Mouse (Mus musculus) midbrain, embryonic 11.5 days (tissue): Measurements from ENCODE around the gene Zfp740. TPM values are rescaled to one million over a fixed set of nuclear protein-coding genes. Genes with fewer than 3 reads are reported as not detected.
A peak's percentile ranks its signal among the peaks of the same experiment; 100 is the strongest.

Experiments used
- ATAC-seq: fragments of 200-750 bp; cut with Nextera tagmentation; 2 replicates; pipeline ENCODE4 v1.8.0; 2017; ENCODE audit warnings: moderate TSS enrichment, moderate library complexity; ENCODE audit not compliant: low FRiP score
- DNase-seq: peaks from one replicate; pipeline ENCODE4 v3.0.0; 2015; ENCODE audit warnings: low spot score; ENCODE audit errors: missing footprints
- H3K27ac ChIP-seq: fragments of 300-500 bp; sonication (generic); 2 replicates; pipeline ENCODE4 v1.5.1; 2014; ENCODE audit warnings: low read depth, low read length
- H3K27me3 ChIP-seq: fragments of 300-500 bp; sonication (generic); 2 replicates; pipeline ENCODE4 v1.6.1; 2014; ENCODE audit warnings: mild to moderate bottlenecking, low read length, moderate library complexity, mixed read lengths; ENCODE audit not compliant: control insufficient read depth, insufficient read depth
- H3K36me3 ChIP-seq: fragments of 300-500 bp; sonication (generic); 2 replicates; pipeline ENCODE4 v1.6.1; 2014; ENCODE audit warnings: mild to moderate bottlenecking, low read length, moderate library complexity, mixed read lengths; ENCODE audit not compliant: control insufficient read depth, insufficient read depth
- H3K4me1 ChIP-seq: fragments of 300-500 bp; sonication (generic); 2 replicates; pipeline ENCODE4 v1.6.1; 2014; ENCODE audit warnings: low read length; ENCODE audit not compliant: control insufficient read depth, insufficient read depth
- H3K4me2 ChIP-seq: fragments of 300-500 bp; sonication (generic); 2 replicates; pipeline ENCODE4 v1.6.1; 2014; ENCODE audit warnings: mild to moderate bottlenecking, moderate library complexity
- H3K4me3 ChIP-seq: fragments of 300-500 bp; sonication (generic); 2 replicates; pipeline ENCODE4 v1.5.1; 2014; ENCODE audit warnings: low read depth, low read length
- H3K9ac ChIP-seq: fragments of 300-500 bp; sonication (generic); 2 replicates; pipeline ENCODE4 v1.6.1; 2014; ENCODE audit warnings: low read length
- H3K9me3 ChIP-seq: fragments of 300-500 bp; sonication (generic); 2 replicates; pipeline ENCODE4 v1.6.1; 2016; ENCODE audit warnings: low read length; ENCODE audit not compliant: control insufficient read depth
- WGBS: fragments of 180-500 bp; shearing (Covaris S2); extraction: QIAGEN DNeasy Blood & Tissue Kit; methylation state at CpG from one replicate; pipeline ENCODE4 v1.1.7; 2014; 5-methylcytosine and 5-hydroxymethylcytosine counted together
- polyA plus RNA-seq: library from polyadenylated mRNA; unstranded; fragments of >200 nt; fragmentation: Nextera tagmentation; extraction: Ambion mirVana; gene quantifications from 2 replicates; pipeline ENCODE4 v1.2.1, GENCODE M21; 2014

The Zfp740 gene
- polyA plus RNA-seq, 1 experiment from 2014 or later, result 61.1 TPM

DNA sequence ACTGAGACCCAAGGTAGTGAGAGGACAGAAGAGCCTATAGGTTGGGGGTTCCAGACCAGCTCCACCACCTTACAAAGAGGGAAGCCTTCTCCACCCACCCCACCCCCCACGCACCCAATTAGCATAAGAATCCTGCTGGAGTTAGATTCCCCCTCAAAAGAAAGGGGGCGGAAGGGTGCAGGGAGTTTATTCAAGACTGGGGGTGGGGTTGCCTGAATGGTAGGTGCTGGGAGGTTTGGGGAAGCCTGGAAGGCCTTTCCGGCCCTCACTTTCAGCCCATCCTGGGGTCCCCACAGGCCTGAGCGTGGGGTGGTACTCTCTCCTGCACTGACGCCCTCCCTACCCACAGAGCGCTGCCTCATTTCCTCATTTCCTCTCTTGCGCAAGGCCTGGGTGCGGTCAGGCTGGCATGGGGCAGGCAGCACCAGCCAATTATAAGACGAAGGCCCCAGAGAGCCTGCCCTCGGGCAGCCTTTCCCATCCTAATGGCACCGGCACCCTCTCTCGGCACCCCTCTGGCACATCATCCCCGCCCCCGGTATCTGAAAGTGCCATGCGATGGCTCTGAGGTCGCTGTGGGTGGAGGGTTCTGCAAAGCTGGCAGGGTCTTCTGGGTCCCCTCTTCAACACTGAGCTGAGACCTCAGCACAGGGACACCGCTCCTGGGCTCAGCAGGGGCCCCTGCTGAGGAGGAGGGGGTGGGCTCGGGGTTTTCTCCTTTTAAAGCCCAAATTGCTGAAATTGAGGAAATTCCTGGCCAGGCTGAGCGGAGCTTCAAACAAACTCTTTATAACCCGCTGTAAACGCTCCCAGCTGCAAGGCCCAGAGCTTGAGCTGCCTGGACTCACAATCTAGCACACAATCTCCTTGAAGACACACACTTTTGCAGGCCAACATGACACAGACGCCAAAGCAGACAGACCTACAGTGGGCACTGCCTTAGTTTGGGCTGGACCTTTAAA is 40.5 kb downstream of the Zfp740 start:
- Histone ChIP-seq H3K9me3 (no peaks in the 10 kb centered on the region), H3K27me3 (peaks cover 58% of the 10 kb centered on the region), H3K4me1 (peaks cover 21% of the 10 kb centered on the region), H3K27ac (no peak overlapping the region), H3K4me2 (no peak overlapping the region), H3K9ac (no peak overlapping the region), H3K36me3 (no peaks in the 10 kb centered on the region), H3K4me3 (no peak overlapping the region)
- ATAC-seq (no peak), DNase-seq (no peak)
- WGBS, result 7% methylated on average over 21 of the region's 22 CpGs

DNA sequence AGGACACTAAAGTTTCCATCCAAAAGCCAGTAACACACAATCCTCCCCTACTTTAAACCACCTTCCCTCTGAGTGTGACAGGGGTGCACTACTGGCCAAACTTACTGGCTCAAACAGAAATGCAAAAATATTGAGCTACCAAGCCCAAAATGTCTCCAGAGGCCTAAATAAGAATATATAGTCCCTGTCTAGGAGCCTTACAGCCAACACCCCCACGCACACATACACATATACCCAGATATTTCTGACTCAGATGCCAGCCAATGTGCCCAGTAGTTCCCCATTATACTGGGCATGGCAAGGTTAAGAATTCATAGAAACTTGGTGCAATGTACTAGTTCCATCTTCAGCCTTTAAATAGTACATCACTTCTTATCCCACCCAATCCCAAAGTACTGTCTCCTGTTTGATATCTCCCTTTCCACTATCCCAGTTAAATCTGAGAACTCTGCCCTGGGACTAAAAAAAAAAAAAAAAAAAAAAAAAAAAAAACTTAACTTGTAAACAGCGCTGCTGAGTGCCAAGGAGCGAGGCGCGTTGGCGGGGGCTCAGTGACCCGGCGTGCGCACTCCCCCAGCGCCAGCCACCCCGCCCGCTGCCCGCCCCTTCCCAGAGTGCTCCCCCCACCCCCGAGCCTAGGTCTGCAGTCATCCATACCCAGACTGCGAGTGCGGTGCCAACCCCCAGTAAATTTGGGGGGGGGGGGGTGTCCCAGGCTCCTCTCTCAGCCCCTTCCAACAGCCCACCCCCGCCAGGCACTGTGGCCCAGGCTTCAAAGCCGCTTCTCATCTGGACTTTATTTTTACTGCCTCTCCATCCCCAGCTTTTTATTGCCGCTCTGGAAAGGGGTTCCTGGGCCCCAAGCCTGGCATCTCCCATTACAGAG is 41.5 kb downstream of the Zfp740 start:
- Histone ChIP-seq H3K27me3 (peaks cover 66% of the 10 kb centered on the region), H3K9ac (no peak overlapping the region), H3K4me1 (peaks cover 26% of the 10 kb centered on the region), H3K4me3 (no peak overlapping the region), H3K36me3 (no peaks in the 10 kb centered on the region), H3K4me2 (peak overlapping the region; percentile 11; the same call in 1 of the 2 replicates), H3K27ac (no peak overlapping the region), H3K9me3 (no peaks in the 10 kb centered on the region)
- 7% methylated on average over 17 of the region's 19 CpGs for WGBS
- ATAC-seq, result no peak
- no peak for DNase-seq

GRCm38 (mm10) chr15:102245461-102245881 is 42.4 kb downstream of the Zfp740 start:
- H3K4me1 ChIP-seq, result peaks cover 26% of the 10 kb centered on the region
- H3K36me3 ChIP-seq, result no peaks in the 10 kb centered on the region
- H3K9me3 ChIP-seq, result no peaks in the 10 kb centered on the region
- peaks cover 72% of the 10 kb centered on the region for H3K27me3 ChIP-seq
- ATAC-seq (no peak), DNase-seq (no peak)
- peak overlapping the region; percentile 46; the same call in 1 of the 2 replicates for H3K9ac ChIP-seq
- 4% methylated on average over 14 of the region's 14 CpGs for WGBS
- peak overlapping the region; percentile 58 for H3K4me3 ChIP-seq
- H3K27ac ChIP-seq, result no peak overlapping the region
- H3K4me2 ChIP-seq, result peak overlapping the region; percentile 98

DNA sequence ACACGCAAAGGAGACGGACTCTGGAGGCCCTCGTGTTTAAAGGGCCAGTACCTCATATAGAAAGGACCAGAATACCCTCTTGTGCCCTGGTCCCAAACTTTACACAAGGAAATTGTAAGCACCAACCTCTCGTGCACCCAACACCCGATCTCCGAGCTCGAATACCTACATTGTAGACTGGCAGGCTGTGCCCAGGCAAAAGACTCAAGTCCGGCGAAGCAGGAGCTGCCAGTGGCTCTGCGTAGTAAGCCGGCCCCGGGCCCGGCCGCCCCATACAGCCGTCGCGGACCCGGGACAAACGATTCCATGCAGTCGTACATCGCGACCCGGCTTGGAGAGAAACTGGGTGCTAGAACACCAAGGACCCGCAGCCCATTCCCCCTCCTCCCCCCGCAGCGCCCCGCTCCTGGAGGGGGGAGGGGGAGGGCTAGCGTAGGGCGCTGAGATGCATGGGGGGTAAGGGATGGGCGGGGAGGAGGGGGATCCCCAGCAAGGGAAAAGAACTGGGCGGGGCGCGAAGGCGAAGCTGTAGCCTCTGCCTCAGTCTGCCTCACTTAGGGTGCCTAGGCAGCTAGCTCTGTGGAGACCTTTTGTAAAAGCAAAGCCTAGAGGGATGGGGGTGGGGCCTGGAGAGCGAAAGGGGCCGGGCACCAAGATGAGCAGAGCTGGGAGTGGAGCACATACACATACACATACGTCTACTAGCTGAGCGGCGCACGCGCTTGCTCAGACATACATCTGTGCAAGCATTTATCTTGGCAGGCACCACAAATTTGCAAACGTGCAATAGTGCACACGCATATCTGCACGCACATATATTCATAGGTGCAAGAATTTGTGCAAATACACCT is 43.1 kb downstream of the Zfp740 start:
- DNase-seq, result peak; percentile 95
- peak overlapping the region; percentile 98 for H3K4me2 ChIP-seq
- peak overlapping the region; percentile 58 for H3K4me3 ChIP-seq
- H3K27ac ChIP-seq, result no peak overlapping the region; the same call in 1 of the 2 replicates
- peaks cover 26% of the 10 kb centered on the region for H3K4me1 ChIP-seq
- H3K36me3 ChIP-seq, result no peaks in the 10 kb centered on the region
- WGBS, result under 1% methylated on average over 39 of the region's 44 CpGs
- peaks cover 72% of the 10 kb centered on the region for H3K27me3 ChIP-seq
- ATAC-seq, result peak; percentile 54; the same call in 1 of the 2 replicates
- H3K9me3 ChIP-seq, result no peaks in the 10 kb centered on the region
- H3K9ac ChIP-seq, result peak overlapping the region; percentile 46

DNA sequence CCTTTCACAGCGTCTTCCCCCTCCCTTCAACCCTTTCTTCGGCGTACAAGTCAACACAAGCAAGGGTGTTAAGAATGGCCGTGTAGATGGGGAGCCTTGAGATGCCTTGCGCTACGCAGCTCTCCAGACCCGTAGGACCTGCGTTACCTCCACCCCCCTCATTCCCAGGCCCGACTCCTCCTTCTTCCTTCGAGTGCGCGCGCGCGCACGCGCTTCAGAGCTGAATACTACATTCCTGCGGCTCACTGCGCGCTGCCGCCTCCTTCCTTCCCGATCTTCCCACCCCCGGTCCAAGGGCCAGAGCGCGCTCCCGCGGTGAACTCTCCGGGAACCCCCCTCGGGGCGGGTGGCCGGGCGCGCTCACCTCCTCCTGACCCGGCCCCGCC is 43.8 kb downstream of the Zfp740 start:
- H3K36me3 ChIP-seq, result no peaks in the 10 kb centered on the region
- peaks cover 69% of the 10 kb centered on the region for H3K27me3 ChIP-seq
- H3K4me3 ChIP-seq, result peak overlapping the region; percentile 58
- H3K9ac ChIP-seq, result peak overlapping the region; percentile 51
- peak; percentile 54 for ATAC-seq
- no peaks in the 10 kb centered on the region for H3K9me3 ChIP-seq
- H3K27ac ChIP-seq, result no peak overlapping the region
- peaks cover 26% of the 10 kb centered on the region for H3K4me1 ChIP-seq
- DNase-seq, result peak; percentile 98
- WGBS, result 0% methylated on average over 34 of the region's 35 CpGs
- H3K4me2 ChIP-seq, result peak overlapping the region; percentile 98

DNA sequence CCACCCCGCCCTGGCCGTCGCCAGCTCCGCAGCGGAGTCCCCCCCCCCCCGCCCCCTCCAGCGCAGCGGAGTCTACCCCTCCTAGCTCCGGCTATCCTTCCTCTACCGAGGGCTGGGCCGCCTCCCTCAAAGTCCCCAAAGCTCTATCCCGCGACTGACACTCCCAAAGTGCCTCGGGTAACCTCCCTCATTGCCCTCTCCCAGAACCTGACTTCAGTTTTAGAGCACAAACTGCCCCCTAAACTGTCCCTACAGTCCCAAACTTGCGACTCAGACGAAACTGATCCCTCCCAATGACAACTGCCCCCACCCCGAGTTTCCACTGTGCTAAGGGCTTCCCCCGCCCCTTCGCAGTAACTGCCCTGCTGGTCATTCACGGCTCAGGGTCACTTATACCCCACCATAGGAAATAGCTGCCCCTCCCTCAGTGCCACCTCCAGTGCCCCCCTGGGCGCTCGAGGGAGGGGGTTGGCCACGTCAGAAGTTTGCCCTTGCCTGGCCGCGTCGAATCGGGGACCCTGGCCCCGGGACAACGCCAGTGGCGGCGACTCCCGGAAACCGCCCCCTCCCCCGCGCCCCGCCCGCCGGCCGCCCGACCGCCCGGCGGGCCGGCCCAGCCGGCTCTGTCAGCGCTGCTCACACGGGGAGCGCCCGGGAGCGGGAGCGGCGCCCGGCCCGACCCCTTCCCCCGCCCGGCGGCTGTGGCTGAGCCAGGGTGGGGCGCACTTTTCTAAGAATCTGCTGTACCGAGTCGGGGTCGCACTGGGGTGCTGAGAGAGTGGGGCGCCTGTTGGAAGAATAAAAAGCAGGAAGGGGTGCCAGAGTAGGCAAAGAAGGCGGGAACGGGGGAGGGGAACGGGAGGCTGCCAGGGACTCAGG is 44.4 kb downstream of the Zfp740 start:
- Histone ChIP-seq H3K4me3 (peak overlapping the region; percentile 58), H3K9me3 (no peaks in the 10 kb centered on the region), H3K36me3 (no peaks in the 10 kb centered on the region), H3K9ac (peak overlapping the region; percentile 57), H3K4me1 (peaks cover 26% of the 10 kb centered on the region), H3K27ac (no peak overlapping the region), H3K4me2 (peak overlapping the region; percentile 98), H3K27me3 (peaks cover 69% of the 10 kb centered on the region)
- ATAC-seq, result peak; percentile 45
- DNase-seq, result peak; percentile 96
- WGBS, result 1% methylated on average over 37 of the region's 65 CpGs

DNA sequence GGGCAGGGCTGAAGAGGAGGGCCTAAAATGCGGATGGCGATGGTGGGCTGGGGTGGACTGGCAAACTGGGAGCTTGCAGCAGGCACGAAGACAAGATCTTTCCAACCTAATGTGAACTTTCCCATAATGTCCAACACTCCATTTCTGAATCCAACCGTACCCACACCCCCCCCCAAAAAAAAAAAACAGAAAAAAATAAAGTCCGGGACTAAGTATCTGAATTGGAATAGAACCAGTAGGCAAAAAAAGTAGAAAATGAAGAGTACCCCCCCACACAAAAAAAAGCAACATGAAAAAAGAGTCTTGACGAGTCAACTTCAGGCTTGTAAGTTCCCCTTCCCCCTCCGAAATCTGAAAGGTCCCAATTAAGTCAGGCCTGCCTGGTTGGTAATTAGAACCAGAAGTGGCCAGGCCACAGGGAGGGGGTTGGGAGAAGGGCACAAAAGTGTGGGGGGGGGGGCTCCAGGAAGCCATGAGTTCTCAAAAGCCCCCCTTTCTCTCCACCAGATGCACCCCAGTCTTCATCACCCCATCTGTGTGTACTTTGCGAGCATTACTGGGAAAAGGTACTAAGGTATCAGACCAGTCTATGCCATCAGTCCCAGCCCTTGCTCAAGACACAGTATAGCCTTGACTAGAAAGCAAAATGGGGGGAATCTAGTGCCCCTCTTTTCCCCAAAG is 45.2 kb downstream of the Zfp740 start:
- H3K4me2 ChIP-seq, result peak overlapping the region; percentile 98
- H3K4me1 ChIP-seq, result peaks cover 26% of the 10 kb centered on the region
- no peak overlapping the region for H3K27ac ChIP-seq
- H3K9me3 ChIP-seq, result no peaks in the 10 kb centered on the region
- H3K9ac ChIP-seq, result peak overlapping the region; percentile 57
- ATAC-seq, result no peak
- DNase-seq, result peak; percentile 87
- peak overlapping the region; percentile 58 for H3K4me3 ChIP-seq
- H3K27me3 ChIP-seq, result peaks cover 61% of the 10 kb centered on the region
- no peaks in the 10 kb centered on the region for H3K36me3 ChIP-seq
- 6% methylated on average over 8 of the region's 8 CpGs for WGBS
